Mouse (Mus musculus): ENCODE results near the gene Dcst1. TPM values are rescaled to one million over a fixed set of nuclear protein-coding genes. Genes with fewer than 3 reads are reported as not detected.

Dcst1 gene
- under 1 TPM; 0.40 to 0.88 (median 0.71) TPM for polyA plus RNA-seq (2017; shearing (Covaris generic))

GRCm38 (mm10) chr3:89365153-89365485 is at the start of gene Dcst1:
Dcst1 (minus strand) TSS chr3:89365253.
- ATAC-seq, result no peak

GRCm38 (mm10) chr3:89411490-89412393 is 46.7 kb upstream of the Dcst1 start, which contains the start of gene Flad1:
Flad1 (minus strand) TSS chr3:89411870.
- ATAC-seq, result peak; percentile 100

GRCm38 (mm10) chr3:89410864-89411263 is 45.8 kb upstream of the Dcst1 start:
- ATAC-seq, result no peak

DNA sequence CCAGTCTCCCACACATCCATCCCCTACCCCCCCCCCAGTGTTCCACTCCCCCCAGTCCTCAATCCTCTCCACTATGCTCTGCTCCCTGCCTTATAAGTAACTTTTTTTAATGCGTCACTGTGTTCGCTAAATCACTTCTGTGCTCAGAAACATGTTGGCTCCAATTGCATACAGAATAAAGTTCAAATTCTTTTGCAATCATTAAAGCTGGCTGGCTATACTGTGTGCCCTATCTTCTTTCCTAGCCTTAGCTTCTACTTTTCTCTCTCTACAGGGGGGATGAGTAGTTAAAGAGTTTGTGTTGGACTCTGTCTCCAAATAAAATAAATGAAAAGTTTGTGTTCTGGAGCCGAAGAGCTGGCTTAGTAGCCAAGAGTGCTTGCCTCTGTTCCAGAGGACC is 44.6 kb upstream of the Dcst1 start:
- no peak for ATAC-seq

GRCm38 (mm10) chr3:89408448-89408847 is 43.4 kb upstream of the Dcst1 start:
- ATAC-seq, result no peak

DNA sequence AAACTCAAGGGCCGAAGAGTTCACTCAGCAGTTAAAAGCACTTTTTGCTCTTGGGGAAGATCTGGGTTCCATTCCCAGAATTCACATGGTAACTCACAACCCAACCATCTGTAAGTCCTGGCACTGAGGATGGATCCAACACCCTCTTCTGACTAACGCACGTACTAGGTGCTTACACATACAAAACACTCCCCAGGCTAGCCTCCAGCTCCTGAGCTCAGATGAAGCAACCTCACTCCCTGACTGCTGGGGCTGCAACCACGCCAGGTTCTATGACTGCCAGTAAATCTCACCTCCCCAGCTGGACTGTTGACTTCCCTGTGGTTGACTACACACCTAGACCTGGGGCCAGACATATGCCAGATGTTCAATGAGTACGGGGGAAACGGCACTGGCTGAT is 41.8 kb upstream of the Dcst1 start:
- no peak for ATAC-seq

DNA sequence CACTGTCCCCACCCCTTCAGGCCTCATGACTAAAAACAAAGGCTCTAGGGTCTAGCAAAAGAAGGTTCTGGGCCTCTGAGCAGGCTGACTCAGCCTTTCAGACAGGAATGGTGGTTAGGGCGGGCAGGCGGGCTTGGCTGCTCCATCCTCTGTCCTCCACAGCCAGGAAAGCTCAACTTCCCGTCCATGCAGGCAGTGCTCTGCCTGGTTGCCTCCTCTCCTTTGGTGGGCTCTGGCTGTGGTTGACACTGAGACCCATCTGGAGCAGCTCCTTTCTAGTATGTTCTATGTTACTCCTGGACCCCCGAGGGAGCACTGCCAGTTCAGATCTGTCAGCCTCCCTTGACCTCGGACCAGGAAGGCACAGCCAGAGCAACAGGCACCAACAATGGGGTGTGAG is 37.6 kb upstream of the Dcst1 start, which contains the start of gene Lenep:
TSS of gene Lenep (minus strand) at position 101 of the 400 bp plus-strand sequence.
- no peak for ATAC-seq

- no peak for ATAC-seq
These were observed 36.3 kb upstream of the Dcst1 start for GRCm38 (mm10) chr3:89401329-89401728.

GRCm38 (mm10) chr3:89396654-89397005 is 31.6 kb upstream of the Dcst1 start:
- no peak for ATAC-seq

- no peak for ATAC-seq
These were observed 31.0 kb upstream of the Dcst1 start for GRCm38 (mm10) chr3:89395806-89396653.

- ATAC-seq, result no peak
These were observed 30.4 kb upstream of the Dcst1 start for GRCm38 (mm10) chr3:89395419-89395805.

GRCm38 (mm10) chr3:89394894-89395256 is 29.8 kb upstream of the Dcst1 start:
- ATAC-seq, result no peak

DNA sequence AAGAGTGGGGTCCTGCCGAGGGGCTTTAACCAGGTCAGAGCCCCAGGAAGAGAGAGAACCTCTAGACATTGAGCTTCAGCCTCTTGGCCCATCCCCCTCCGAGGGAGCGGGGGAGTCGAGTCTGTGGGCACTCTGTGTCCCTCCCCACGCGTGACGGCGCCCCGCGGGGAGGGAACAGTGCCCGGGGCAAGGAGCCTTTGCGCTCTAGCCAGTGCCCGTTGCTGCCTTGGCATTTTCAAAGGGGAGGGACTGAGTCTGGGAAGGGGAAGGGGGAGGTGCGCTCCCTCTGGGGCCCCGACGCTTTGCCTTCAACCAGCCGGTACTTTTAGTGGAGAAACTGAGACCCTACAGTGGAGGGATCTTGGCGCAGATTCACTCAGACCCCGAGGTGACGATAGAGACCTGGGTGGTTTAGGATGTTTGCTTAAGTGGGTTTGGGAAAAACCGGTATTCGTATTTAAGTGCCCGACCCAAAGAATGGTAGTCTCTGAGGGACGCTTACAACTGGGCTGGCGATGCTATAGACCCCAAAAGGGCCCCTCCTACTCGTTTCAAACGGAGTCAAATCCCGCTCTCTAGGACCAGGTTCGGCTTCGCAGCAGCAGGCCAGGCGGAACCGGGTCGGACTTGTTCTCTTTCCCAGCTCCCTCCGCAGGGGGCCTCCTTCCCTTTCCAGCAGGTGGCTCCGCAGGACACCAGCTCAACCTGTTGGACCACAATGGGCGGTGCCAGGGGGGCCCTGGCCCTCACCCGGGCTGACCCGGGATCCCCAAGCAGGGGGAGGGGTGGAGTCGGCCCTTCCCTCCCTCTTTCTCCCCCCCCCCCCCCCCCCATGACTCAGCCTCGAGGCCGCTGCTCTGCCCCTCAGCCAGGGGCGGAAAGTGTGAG is 29.2 kb upstream of the Dcst1 start, which contains the start of gene Zbtb7b:
TSS of gene Zbtb7b (minus strand) at position 771 of the 888 bp plus-strand sequence.
- peak; percentile 14 for ATAC-seq

GRCm38 (mm10) chr3:89393605-89394004 is 28.6 kb upstream of the Dcst1 start:
- peak; percentile 77 for ATAC-seq

- ATAC-seq, result no peak
These were observed 27.8 kb upstream of the Dcst1 start for GRCm38 (mm10) chr3:89392871-89393311.

- ATAC-seq, result no peak
These were observed 26.8 kb upstream of the Dcst1 start for GRCm38 (mm10) chr3:89391663-89392511.

GRCm38 (mm10) chr3:89390699-89391662 is 25.9 kb upstream of the Dcst1 start:
- no peak for ATAC-seq

- ATAC-seq, result no peak
These were observed 25.1 kb upstream of the Dcst1 start for GRCm38 (mm10) chr3:89390111-89390515.

GRCm38 (mm10) chr3:89388901-89389740 is 24.1 kb upstream of the Dcst1 start:
- peak; percentile 47 for ATAC-seq
